Mouse (Mus musculus) CD4-positive, CD25-positive, alpha-beta regulatory T cell, adult 9 weeks (primary cell): ENCODE measurements around the gene Gm3629. TPM values are rescaled to one million over a fixed set of nuclear protein-coding genes. Genes with fewer than 3 reads are reported as not detected.

Source experiments
- polyA plus RNA-seq: library from polyadenylated mRNA; unstranded; fragments of 100-300 nt; shearing (Covaris generic); gene quantifications from one replicate; pipeline ENCODE4 v1.2.1, GENCODE M21; 2017

Gm3629 gene
- polyA plus RNA-seq, result 0.33 TPM

GRCm38 (mm10) chr14:6590513-6590912 is at the start of gene Gm3629:
Gene Gm3629 (minus strand): TSS chr14:6590613.

GRCm38 (mm10) chr14:6622318-6622717 is 31.9 kb upstream of the Gm3629 start, which contains the start of gene Gm3460:
Gene Gm3460 (minus strand): TSS chr14:6622418.

GRCm38 (mm10) chr14:6537190-6537589 is 53.2 kb downstream of the Gm3629 start, which contains the start of gene Gm8356:
Gene Gm8356 (minus strand): TSS chr14:6537290.

Other genes with a start within 250 kb of the Gm3629 start
- gene Gm3618, start 246.9 kb downstream of the Gm3629 start, polyA plus RNA-seq, result not detected
- not detected for gene Gm16440, start 200.3 kb downstream of the Gm3629 start, polyA plus RNA-seq
- gene Gm3591, start 178.1 kb downstream of the Gm3629 start, polyA plus RNA-seq, result 2.1 TPM
- gene Gm3594, start 146.0 kb downstream of the Gm3629 start, polyA plus RNA-seq, result not detected
- not detected for gene Gm8356, start 53.3 kb downstream of the Gm3629 start, polyA plus RNA-seq
- gene Gm3460, start 31.8 kb upstream of the Gm3629 start, polyA plus RNA-seq, result not detected
- 0.16 TPM for gene Gm10251, start 93.6 kb upstream of the Gm3629 start, polyA plus RNA-seq
- gene Gm8050, start 129.6 kb upstream of the Gm3629 start, polyA plus RNA-seq, result not detected
- 10.5 TPM for gene Gm3636, start 151.7 kb upstream of the Gm3629 start, polyA plus RNA-seq
- not detected for gene Gm8362, start 183.8 kb upstream of the Gm3629 start, polyA plus RNA-seq
- not detected for gene Gm3642, start 249.7 kb upstream of the Gm3629 start, polyA plus RNA-seq